Mouse (Mus musculus) kidney, embryonic 14.5 days (tissue): ENCODE results near the gene Ptdss2. TPM values are rescaled to one million over a fixed set of nuclear protein-coding genes. Genes with fewer than 3 reads are reported as not detected.
A peak's percentile ranks its signal among the peaks of the same experiment; 100 is the strongest.

ENCODE experiments used
- ATAC-seq: fragments of 200-750 bp; cut with Nextera tagmentation; 2 replicates; pipeline ENCODE4 v1.8.0; 2017; ENCODE audit warnings: moderate number of reproducible peaks, mild to moderate bottlenecking, moderate TSS enrichment, moderate library complexity; ENCODE audit not compliant: low FRiP score, low TSS enrichment
- H3K27ac ChIP-seq: fragments of 300-500 bp; sonication (generic); 2 replicates; pipeline ENCODE4 v1.5.1; 2014; ENCODE audit warnings: low read depth, mild to moderate bottlenecking, low read length, moderate library complexity, mixed read lengths
- H3K27me3 ChIP-seq: fragments of 300-500 bp; sonication (generic); 2 replicates; pipeline ENCODE4 v1.6.1; 2014; ENCODE audit warnings: mild to moderate bottlenecking, low read length; ENCODE audit not compliant: control insufficient read depth, insufficient read depth
- H3K36me3 ChIP-seq: fragments of 300-500 bp; sonication (generic); 2 replicates; pipeline ENCODE4 v1.6.1; 2014; ENCODE audit warnings: low read length, mixed read lengths; ENCODE audit not compliant: control insufficient read depth, insufficient read depth
- H3K4me1 ChIP-seq: fragments of 300-500 bp; sonication (generic); 2 replicates; pipeline ENCODE4 v1.6.1; 2014; ENCODE audit warnings: low read length, mixed read lengths; ENCODE audit not compliant: control insufficient read depth, insufficient read depth
- H3K4me2 ChIP-seq: fragments of 300-500 bp; sonication (generic); replicated peaks from 2 replicates; pipeline ENCODE4 v1.6.1; 2014; ENCODE audit warnings: low read depth, mild to moderate bottlenecking, low read length
- H3K4me3 ChIP-seq: fragments of 300-500 bp; sonication (generic); 2 replicates; pipeline ENCODE4 v1.5.1; 2014; ENCODE audit warnings: mild to moderate bottlenecking, low read length
- H3K9ac ChIP-seq: fragments of 300-500 bp; sonication (generic); 2 replicates; pipeline ENCODE4 v1.6.1; 2014; ENCODE audit warnings: low read depth, mild to moderate bottlenecking, low read length, moderate library complexity
- H3K9me3 ChIP-seq: fragments of 300-500 bp; sonication (generic); 2 replicates; pipeline ENCODE4 v1.6.1; 2016; ENCODE audit warnings: low read length; ENCODE audit not compliant: control insufficient read depth
- WGBS: fragments of 180-500 bp; shearing (Covaris S2); extraction: QIAGEN DNeasy Blood & Tissue Kit; methylation state at CpG from one replicate; pipeline ENCODE4 v1.1.7; 2014; 5-methylcytosine and 5-hydroxymethylcytosine counted together
- polyA plus RNA-seq: library from polyadenylated mRNA; unstranded; fragments of >200 nt; fragmentation: Nextera tagmentation; extraction: Ambion mirVana; gene quantifications from 2 replicates; pipeline ENCODE4 v1.2.1, GENCODE M21; 2014

Ptdss2 gene
- polyA plus RNA-seq, 1 experiment from 2014 or later: 63.1 TPM

DNA sequence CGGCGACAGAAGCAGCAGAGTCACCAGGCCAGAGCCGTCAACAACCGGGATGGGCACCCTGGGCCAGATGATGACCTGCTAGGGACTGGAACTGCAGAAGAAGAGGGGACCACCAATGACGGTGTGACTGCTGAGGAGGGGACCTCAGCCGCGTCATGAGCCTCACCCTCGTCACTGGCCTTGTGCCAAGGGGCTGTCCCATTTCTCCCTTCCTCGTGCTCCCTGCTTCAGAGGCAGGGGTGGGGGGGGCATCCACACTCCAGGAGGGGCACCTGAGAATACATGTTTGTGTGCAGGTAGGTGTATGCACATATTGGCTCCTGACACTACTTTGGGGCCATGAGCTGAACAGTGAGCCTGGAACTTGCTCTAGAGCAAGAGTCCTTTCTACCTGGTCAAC, 33.2 kb downstream of the Ptdss2 start:
- Histone ChIP-seq H3K9ac (no peak overlapping the region), H3K27me3 (no peaks in the 10 kb centered on the region), H3K4me3 (no peak overlapping the region), H3K4me2 (no peak overlapping the region), H3K9me3 (no peaks in the 10 kb centered on the region), H3K36me3 (peaks cover 52% of the 10 kb centered on the region), H3K27ac (no peak overlapping the region), H3K4me1 (no peaks in the 10 kb centered on the region)
- WGBS: 87% methylated on average over 9 of the region's 9 CpGs
- ATAC-seq: no peak

DNA sequence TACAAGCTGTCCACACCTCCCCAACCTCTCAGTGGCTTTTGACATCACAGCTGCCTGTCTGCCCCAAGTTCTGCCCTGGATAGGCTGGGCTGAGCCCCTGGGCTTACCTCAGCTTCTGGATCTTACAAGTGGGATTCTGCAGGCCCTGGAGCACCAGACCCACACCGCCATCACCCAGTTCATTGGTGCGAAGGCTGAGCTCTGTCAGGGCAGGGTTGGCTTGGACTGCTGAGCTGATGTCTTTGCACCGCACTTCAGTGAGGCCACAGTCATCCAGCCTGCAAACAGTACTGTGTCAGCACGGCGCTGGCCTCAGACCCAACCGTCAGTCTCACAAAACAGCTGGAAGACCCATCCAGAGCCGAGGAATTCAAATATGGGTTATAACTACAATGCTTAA, 42.2 kb downstream of the Ptdss2 start:
- H3K36me3 ChIP-seq: peaks cover 53% of the 10 kb centered on the region
- no peak for ATAC-seq
- H3K4me3 ChIP-seq: no peak overlapping the region
- H3K4me2 ChIP-seq: no peak overlapping the region
- H3K27me3 ChIP-seq: no peaks in the 10 kb centered on the region
- no peak overlapping the region for H3K27ac ChIP-seq
- no peaks in the 10 kb centered on the region for H3K9me3 ChIP-seq
- peaks cover 13% of the 10 kb centered on the region for H3K4me1 ChIP-seq
- no peak overlapping the region for H3K9ac ChIP-seq
- 93% methylated on average over 7 of the region's 7 CpGs for WGBS

DNA sequence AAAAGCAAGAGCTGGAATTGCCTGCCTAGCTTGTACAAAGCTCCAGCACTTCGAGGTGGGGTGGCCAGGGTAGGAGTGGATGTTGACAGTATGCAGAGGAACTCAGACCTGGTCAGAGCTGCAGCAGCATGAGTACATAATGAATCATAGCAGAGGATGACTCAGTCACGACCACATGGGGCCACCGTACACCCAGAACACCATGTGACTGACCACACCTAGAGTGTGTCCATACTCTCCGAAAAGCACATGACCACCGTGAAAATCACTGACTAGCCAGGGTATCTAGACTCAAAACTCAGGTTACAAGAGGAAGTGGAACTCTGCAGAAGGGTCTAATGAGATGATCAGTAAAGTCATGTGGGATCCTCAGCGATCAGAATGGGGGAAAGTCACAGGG, 42.7 kb downstream of the Ptdss2 start:
- H3K4me1 ChIP-seq: peaks cover 13% of the 10 kb centered on the region
- H3K9ac ChIP-seq: no peak overlapping the region
- no peaks in the 10 kb centered on the region for H3K27me3 ChIP-seq
- no peak overlapping the region for H3K4me3 ChIP-seq
- H3K27ac ChIP-seq: no peak overlapping the region
- no peak overlapping the region for H3K4me2 ChIP-seq
- ATAC-seq: no peak
- H3K36me3 ChIP-seq: peaks cover 50% of the 10 kb centered on the region
- 91% methylated on average over 6 of the region's 6 CpGs for WGBS
- H3K9me3 ChIP-seq: no peaks in the 10 kb centered on the region

DNA sequence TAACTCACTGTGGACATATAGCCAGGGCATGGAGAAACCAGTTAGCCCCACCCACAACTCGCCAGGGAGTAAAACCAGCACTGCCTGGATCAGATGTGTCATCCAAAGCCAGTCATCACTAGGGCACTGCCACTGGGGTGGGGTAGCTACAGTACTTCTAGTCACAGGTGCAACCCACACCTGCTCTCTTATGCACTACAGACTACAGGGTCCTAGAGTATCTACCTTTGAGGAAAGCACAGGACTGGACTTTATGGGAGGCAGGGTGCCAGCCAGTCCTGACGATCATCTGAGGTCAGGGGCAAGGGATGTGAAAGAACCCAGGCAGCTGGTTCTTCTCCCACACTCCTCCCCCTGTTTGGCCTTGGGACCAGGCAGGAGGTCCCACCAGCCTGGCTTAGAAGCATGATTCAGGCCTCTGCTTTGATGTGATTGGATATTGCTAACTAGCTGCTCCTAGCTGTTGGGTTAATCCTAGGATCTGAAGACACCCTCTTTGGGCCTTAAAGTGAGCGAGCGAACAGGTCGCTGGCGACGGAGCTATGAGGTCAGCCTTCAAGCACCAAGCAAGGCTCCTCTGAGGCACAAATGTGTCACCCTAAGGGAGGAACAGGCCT, 45.8 kb downstream of the Ptdss2 start:
- H3K36me3 ChIP-seq: peaks cover 20% of the 10 kb centered on the region
- H3K4me2 ChIP-seq: peak overlapping the region; percentile 67
- peaks cover 13% of the 10 kb centered on the region for H3K4me1 ChIP-seq
- WGBS: 11% methylated on average over 7 of the region's 7 CpGs
- H3K27ac ChIP-seq: peak overlapping the region; percentile 65
- no peaks in the 10 kb centered on the region for H3K9me3 ChIP-seq
- 0 out of 2 replicates have a peak, but pooled peaks have one; percentile 5 for ATAC-seq
- peak overlapping the region; percentile 68 for H3K9ac ChIP-seq
- no peaks in the 10 kb centered on the region for H3K27me3 ChIP-seq
- peak overlapping the region; percentile 58 for H3K4me3 ChIP-seq

DNA sequence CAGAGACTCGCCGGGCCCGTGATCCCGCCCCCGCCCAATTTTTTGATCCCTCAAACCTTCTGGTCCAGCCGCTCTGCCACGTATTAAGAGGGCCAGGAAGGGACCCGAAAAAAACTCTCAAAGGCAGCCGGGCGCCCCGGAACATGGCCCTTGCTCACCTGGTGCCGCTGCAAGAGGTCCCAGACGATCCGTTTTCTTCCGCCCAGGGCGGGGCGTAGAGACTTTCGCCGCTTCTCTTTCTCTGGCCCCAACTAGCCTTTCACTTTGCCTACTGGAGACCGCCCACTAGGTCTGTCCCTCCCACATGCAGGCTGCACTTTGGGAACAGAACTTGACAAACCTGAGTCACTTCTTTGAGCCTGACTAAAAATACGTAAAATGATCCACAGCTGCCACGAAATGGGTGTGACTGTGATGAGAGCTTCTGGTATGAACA, 46.4 kb downstream of the Ptdss2 start:
- peak overlapping the region; percentile 58 for H3K4me3 ChIP-seq
- peaks cover 18% of the 10 kb centered on the region for H3K4me1 ChIP-seq
- H3K4me2 ChIP-seq: peak overlapping the region; percentile 67
- no peaks in the 10 kb centered on the region for H3K27me3 ChIP-seq
- peak overlapping the region; percentile 65 for H3K27ac ChIP-seq
- peak overlapping the region; percentile 68 for H3K9ac ChIP-seq
- H3K36me3 ChIP-seq: peaks cover 15% of the 10 kb centered on the region
- H3K9me3 ChIP-seq: no peaks in the 10 kb centered on the region
- under 1% methylated on average over 22 of the region's 22 CpGs for WGBS
- 0 out of 2 replicates have a peak, but pooled peaks have one; percentile 18 for ATAC-seq

DNA sequence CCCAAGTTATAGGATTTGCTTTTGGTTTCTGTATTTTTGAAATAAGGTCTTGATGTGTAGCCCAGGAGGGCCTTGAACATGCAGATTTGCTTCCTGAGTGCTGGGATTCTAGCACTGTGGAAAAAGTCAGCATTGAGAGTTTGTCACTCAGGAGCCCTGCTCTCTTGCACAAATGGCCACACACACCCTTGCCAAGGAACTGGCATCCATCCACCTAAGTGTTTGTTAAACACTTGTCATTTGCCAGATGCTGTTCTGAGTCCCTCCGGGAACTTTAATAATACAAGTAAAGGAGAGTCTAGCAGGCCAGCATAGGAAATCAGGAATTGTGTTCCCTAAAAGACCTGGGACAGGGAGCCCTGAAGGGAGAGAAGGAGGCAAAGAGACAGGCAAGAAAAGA, 47.1 kb downstream of the Ptdss2 start:
- Histone ChIP-seq H3K4me2 (no peak overlapping the region; the same call in 1 of the 2 replicates), H3K4me1 (peaks cover 18% of the 10 kb centered on the region), H3K9ac (no peak overlapping the region), H3K27me3 (no peaks in the 10 kb centered on the region), H3K4me3 (no peak overlapping the region), H3K36me3 (peaks cover 11% of the 10 kb centered on the region; the same call in 1 of the 2 replicates), H3K9me3 (no peaks in the 10 kb centered on the region), H3K27ac (no peak overlapping the region)
- ATAC-seq: no peak
- 89% methylated on average over 1 of the region's 1 CpGs for WGBS

DNA sequence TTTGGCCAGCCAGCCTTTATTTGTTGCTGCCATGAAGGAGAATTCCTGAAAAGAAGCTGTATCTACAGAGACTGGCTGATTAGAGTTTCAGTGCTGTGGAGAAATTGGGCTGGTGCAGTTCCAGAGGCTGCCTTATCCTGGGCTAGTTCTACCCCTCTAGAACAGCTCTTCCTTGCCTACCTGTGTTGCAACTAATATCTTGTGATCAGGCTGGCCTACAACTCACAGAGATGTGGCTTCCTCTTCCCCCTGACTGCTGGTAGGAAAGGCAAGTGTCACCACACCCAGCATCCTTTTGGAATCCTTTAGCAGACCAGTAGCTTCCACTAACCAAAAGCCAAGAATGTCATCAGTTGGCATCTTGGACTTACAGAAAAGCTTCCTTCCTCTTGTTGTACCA, 47.7 kb downstream of the Ptdss2 start:
- no peak overlapping the region for H3K4me2 ChIP-seq
- H3K4me3 ChIP-seq: no peak overlapping the region
- H3K9ac ChIP-seq: no peak overlapping the region
- H3K27me3 ChIP-seq: no peaks in the 10 kb centered on the region
- H3K36me3 ChIP-seq: peaks cover 6% of the 10 kb centered on the region; the same call in 1 of the 2 replicates
- no peak overlapping the region for H3K27ac ChIP-seq
- H3K4me1 ChIP-seq: peaks cover 18% of the 10 kb centered on the region
- no peaks in the 10 kb centered on the region for H3K9me3 ChIP-seq
- ATAC-seq: no peak

DNA sequence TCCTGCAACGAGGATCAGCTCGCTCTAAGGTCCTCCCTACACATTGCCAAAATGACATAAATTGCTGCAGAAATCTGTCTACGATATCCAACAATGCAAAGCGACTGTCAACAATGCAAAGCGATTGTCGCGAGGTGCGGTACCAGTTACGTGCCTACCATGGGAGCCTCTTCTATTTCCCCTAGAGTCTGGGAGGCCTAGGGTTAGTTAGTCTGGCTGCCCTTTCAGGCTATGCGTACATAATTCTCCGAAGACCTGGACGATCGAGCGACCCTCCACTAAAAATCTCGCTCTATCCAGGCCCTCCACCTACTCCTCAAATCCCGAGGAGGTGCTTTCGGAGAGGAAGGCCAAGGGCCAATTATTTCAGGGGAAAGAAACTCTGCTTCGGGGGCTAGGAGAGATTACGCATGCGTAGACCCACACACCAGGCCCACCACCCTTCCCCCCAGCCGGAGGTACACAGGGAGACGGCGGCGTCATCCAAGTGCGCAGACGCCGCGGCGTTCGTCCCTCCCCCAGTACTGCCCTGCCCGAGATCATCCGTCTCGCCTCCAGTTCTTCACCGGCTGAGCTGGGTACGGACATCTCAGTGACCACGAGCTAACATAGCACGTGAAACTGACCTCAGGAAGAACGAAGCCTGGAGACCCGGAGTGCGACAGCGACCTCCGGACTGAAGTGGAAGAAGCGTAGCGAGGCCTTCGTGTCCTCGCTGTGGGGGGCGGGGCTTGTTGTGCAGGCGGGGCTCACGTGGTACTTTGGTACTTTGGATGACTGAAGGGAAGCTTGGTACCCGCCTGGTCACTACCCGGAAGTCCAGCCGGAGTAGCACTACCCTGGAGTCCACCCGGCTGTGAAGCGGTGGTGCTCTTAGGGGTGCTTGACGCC, 50.2 kb downstream of the Ptdss2 start, which contains the start of gene Rnh1:
Gene Rnh1, minus strand, starts transcription at position 742 of the 891 bp plus-strand sequence.
- peak; percentile 97 for ATAC-seq
- 4% methylated on average over 55 of the region's 55 CpGs for WGBS

More for the DNA sequence above, 50.2 kb downstream of the Ptdss2 start, which contains the start of gene Rnh1:
- Histone ChIP-seq H3K4me2 (peak within 1 kb of the TSS; percentile 72), H3K9me3 (no peaks in the 10 kb centered on the region), H3K4me3 (peak within 1 kb of the TSS; percentile 50), H3K27ac (peak within 1 kb of the TSS; percentile 93), H3K4me1 (peaks cover 18% of the 10 kb centered on the region), H3K36me3 (no peaks in the 10 kb centered on the region), H3K9ac (peak within 1 kb of the TSS; percentile 75), H3K27me3 (no peaks in the 10 kb centered on the region)
